Mouse (Mus musculus) heart, postnatal 4 days (tissue): ENCODE data around the gene Xrcc2. TPM values are rescaled to one million over a fixed set of nuclear protein-coding genes. Genes with fewer than 3 reads are reported as not detected.
A peak's percentile ranks its signal among the peaks of the same experiment; 100 is the strongest.
"Not testable (repeated sequence)": the region's sequence is repeated elsewhere in the genome, so short reads cannot be mapped to it uniquely, and the experiment has no call there.

Experiments
- DNase-seq: peaks from one replicate; pipeline ENCODE4 v3.0.0; 2021
- total RNA-seq, 2 experiments: library from RNA; stranded (reverse); gene quantifications; 2 replicates each; pipeline ENCODE4 v1.2.3; 2021

Gene Xrcc2
- 10 to 100 TPM in 1 of 2 experiments, 1 to 10 TPM in 1; 9.5 to 10.2 TPM for total RNA-seq

DNA sequence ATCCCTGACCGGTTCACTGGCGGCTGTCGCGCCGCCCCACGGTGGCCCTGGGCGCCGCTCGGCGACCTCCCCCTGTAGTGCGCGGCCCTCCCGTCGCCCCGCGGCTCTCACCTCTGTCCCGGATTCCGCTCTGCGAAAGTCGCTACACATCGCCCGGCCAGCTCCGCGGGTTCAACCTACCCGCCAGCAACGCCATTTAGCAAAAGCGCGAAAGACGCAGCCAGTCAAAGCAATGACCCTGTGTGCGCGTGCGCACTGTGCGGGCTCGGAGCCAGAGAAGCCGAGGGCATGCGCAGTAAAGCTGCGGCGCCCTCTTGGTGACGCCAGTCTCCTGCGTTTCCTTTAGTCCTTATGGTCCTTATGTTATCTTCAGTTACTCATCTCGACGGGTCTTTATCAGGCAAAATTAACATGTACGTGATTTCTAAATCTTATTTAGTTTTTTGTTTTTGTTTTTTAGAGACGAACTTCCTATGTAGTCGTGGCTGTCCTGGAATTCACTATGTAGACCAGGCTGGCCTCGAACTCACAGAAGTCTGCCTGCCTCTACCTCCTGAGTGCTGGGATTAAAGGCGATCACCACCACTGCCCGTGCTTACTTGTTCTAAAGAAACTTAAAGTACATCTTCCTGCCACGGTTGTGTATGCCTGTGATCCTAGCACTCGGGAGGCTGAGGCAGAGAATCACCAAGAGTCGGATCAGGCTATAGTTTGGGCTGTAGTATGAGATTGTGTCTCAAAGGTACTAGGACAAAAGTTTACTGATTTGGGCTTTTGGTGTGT lies at the start of gene Xrcc2:
Gene Xrcc2 (minus strand): TSS at position 259 of the 783 bp plus-strand sequence.
- peak; percentile 98 for DNase-seq

- DNase-seq: peak; percentile 25
Observed at GRCm38 (mm10) chr5:25754236-25754766, 48.7 kb upstream of the Xrcc2 start.

DNA sequence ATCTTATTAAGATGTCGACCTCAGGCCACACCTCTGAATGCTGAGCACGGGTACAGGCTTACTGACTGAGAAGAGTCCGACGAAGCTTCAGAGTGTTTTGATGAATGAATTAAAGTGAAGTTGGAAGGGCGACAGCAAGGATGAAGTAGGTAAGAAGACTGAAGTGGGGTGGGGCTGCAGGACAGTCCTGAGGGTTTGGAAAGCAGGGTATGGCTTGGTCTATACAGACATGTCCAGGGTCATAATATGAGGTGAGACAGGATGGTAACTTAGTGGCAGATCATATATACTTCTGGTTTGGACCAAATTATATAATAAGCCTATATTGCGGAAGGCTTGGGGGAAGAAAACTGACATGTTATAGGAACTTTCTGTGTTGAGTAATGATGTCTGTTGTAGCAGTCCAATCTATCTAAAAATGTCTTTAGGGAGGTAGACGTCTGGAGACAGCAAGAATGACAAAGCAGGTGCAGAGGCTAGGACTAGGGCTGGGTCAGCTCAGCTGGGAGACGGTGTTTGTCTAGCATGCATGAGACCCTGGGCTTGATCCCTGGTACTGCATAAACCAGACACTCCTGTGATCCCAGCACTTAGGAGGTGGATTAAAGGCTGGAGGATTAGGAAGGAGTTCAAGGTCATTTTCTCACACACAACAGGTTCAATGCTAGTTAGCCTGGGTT lies 48.1 kb upstream of the Xrcc2 start:
- no peak for DNase-seq

DNA sequence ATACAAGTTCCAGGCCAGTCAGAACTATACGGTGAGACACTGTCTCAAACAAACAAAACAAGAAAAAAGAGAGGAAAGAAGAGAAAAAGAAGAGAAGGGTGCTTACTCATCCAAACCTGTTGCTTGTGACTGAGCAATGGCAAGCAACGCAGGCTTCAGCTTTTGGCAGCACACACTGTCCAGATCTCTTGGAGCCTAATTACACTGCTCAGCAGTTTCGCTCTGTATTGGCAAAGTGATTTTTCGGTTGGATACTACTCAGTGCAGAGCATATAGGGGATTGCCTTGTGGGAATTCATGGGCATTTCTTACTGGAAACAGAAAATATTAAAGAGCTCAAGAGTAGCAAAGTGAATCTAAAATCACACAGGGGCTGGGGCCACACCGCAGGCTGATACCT lies 47.2 kb upstream of the Xrcc2 start:
- DNase-seq: no peak

DNA sequence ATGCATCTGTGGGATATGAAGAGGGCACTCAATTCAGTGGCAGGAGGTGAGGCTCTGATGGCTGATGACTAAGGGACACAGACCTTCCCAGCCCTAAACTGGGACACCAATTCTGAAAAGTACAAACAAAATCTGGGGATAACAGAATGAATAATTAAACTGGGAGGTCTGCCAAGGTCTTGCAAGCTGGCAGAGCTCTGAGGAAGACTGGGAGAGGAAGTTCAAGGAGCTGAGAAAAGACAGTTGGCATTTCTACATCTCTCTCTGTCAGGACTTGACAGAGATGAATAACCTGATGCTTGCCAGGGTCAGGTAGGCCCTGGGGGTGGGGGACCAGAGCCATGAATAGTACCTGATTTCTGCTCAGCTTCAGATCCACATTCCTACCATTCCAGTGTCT lies 45.9 kb upstream of the Xrcc2 start:
- DNase-seq: no peak

DNA sequence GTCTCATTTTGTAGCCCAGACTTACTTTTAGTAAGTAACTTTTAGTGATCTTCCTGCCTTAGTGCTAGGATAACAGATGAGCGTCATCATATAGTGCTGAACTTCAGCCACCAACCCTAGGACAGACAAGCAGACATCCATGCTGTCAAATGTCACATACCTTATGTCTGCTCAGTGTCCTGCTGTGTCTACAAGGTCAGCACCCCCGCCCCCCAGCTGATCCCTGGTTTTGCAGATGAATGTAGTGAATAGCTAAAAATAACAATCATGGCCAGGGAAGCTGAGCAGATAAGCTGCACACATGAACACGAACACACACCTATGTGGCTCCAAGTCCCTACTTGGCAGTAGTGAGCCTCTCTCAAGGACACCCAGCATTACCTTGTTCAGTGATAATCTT lies 43.0 kb upstream of the Xrcc2 start:
- peak; percentile 27 for DNase-seq

DNA sequence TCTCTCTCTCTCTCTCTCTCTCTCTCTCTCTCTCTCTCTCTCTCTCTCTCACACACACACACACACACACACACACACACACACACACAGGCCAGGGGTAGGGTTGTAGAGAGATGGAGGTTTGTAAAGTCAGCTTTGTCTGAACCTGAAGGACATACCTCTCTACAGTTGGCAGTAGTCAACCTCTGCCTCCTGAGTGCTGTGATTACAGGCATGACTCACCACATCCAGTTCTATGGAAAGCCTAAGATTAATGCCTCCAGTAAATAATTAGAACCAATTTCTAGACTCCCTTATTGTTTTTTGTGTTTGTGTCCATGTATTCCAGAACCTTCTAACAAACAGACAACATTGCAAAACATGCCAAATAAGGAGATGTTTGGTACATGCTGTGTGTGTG lies 42.3 kb upstream of the Xrcc2 start:
- no peak for DNase-seq

DNA sequence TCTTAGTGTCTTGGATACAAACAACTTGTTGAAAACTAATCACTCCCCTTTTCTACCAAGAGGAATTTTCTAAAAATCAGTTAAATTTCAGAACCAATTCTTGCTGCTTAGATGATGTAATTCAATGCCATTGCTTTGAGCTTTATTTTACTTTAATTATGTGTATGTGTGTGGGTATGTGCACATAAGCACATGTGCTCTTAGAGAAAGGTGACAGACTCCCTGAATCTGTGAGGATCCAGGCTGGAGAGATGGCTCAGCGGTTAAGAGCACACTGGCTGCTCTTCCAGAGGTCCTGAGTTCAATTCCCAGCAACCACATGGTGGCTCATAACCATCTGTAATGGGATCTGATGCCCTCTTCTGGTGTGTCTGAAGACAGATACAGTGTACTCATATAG lies 33.3 kb upstream of the Xrcc2 start:
- DNase-seq: not testable (repeated sequence)

- DNase-seq: no peak
Observed at GRCm38 (mm10) chr5:25738448-25738847, 32.8 kb upstream of the Xrcc2 start.

- DNase-seq: no peak
Observed at GRCm38 (mm10) chr5:25735861-25736260, 30.2 kb upstream of the Xrcc2 start.

GRCm38 (mm10) chr5:25734318-25734717 lies 28.7 kb upstream of the Xrcc2 start:
- peak; percentile 62 for DNase-seq

GRCm38 (mm10) chr5:25724134-25724675 lies 18.6 kb upstream of the Xrcc2 start:
- no peak for DNase-seq

DNA sequence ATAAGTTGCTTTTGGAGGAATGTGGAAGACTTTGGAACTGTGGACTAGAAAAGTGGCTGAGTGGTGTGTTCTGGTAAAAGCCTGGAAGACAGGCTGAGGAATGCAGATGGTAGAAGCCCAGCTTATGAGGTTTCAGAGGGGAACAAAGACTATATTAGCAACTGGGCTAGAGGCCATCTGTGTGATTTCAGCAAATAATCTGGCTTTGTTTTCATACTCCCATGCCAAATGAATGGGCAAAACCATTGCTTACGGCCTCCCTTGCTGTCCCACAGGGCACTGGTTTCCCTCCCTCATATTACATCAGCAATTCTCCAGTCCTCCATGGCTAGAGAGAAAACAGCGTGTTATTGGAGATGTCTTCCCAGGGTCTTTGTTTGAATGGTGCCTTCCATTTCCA lies 17.4 kb upstream of the Xrcc2 start:
- DNase-seq: no peak

DNA sequence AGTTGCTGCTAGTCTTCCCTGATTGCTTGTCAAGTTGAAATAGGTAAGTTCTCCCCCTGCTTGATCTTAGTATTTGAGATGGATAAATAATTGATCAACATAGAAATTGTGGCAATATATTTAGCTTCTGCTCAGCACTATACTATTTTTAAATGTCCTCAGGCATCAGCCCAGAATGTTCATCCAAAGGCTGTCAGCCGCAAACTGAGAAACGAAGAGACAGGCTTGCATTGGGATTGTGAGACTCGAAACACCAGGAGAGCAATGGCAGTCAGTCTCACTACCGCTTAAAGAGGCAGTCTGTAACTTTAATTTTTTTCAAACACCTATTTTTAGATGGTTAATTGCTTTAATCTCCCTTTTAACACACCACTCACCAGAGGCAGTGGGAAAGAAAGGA lies 13.8 kb upstream of the Xrcc2 start:
- no peak for DNase-seq

DNA sequence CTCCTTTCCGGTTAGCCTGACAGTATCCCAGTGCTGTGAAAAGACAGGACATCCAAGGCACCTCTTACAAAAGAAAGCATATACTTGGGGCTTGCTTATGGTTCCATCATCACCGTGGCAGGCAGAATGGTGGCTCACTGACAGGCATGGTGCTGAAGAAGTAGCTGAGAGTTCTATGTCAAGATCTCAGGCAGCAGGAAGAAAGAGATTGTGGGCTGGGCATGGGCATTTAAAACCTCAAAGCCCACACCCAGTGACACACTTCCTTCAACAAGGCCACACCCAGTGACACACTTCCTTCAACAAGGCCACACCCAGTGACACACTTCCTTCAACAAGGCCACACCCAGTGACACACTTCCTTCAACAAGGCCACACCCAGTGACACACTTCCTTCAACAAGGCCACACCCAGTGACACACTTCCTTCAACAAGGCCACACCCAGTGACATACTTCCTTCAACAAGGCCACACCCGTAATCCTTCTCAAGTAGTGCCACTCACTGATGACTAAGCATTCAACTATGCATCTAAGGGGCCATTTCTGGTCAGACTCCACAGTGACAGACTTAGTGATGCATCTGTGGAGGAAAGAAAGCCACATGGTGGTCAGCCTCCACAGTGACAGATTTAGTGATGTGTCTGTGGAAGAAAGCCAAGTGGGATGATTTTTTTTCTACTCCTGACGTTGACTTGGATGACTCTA lies 7.5 kb upstream of the Xrcc2 start:
- not testable (repeated sequence) for DNase-seq

GRCm38 (mm10) chr5:25704702-25705566 lies 691 bp downstream of the Xrcc2 start:
- no peak for DNase-seq

GRCm38 (mm10) chr5:25697941-25698340 lies 7.7 kb downstream of the Xrcc2 start:
- DNase-seq: no peak

- no peak for DNase-seq
Observed at GRCm38 (mm10) chr5:25696256-25696655, 9.4 kb downstream of the Xrcc2 start.

DNA sequence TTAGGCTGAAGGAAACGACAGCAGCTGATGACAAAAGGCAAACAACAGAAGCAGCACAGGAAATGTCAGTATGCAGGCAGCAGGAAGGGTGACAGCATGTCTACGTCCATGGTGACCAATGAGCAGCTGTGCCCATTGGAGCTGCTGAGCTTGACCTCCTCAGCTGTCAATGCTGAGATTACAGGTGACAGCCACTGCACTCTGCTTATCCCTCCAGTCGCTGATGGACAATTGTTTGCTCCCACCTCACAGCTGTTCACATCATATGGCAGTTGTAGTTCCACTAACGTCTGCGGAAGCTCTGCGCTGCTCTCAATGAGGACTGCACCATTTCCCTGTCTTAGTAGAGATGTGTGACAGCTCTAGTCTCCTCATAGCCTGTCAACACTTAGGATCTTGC lies 9.8 kb downstream of the Xrcc2 start:
- no peak for DNase-seq

- DNase-seq: no peak
Observed at GRCm38 (mm10) chr5:25671696-25672520, 33.7 kb downstream of the Xrcc2 start.

- no peak for DNase-seq
Observed at GRCm38 (mm10) chr5:25671051-25671450, 34.6 kb downstream of the Xrcc2 start.
